Mouse (Mus musculus): ENCODE results near the gene Tex35. TPM values are rescaled to one million over a fixed set of nuclear protein-coding genes. Genes with fewer than 3 reads are reported as not detected.

The Tex35 gene
- total RNA-seq, 2 experiments from 2014 or later: not detected

GRCm38 (mm10) chr1:157049886-157050285, 58.6 kb downstream of the Tex35 start:
- DNase-seq: no peak

Other genes with a start within 250 kb of the Tex35 start
- 10 to 100 TPM; 18.2 to 23.5 TPM for gene Ralgps2, start 169.1 kb downstream of the Tex35 start, total RNA-seq (2021)

All from adrenal gland, postnatal 36 days (tissue).